Mouse (Mus musculus): Measurements from ENCODE around the gene Slc26a9. TPM values are rescaled to one million over a fixed set of nuclear protein-coding genes. Genes with fewer than 3 reads are reported as not detected.

Slc26a9 gene
- not detected in 2 replicates for polyA plus RNA-seq (2015; fragmentation: Nextera tagmentation; extraction: Ambion mirVana)

DNA sequence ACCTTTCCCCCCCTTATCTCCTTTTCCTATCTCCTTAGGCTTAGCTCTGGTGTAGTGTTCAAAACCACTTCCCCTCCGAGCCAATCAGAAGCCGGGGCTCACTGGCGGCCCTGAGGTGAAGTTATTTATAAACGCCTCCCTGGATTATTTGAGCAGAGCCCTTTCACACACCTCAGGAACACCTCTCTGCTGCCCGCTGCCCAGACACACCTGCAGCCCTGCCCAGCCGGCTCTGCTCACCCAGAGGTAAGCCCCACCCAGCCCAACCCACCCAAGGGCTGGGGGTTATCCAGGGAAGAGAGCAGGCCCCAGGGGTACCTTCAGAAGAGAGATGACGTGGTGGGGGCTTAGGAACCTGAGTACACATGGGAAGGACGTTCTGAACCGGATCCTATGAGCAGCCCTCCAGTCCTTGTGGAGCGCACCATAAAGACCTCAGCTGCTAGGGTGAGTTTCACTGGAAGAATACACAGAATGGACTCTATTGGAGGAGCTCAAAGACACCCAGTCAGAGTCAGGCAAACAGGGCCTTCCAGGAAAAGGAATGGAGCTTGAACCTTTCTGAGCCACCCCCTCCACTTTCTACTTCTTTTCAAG is at the start of gene Slc26a9:
TSS of gene Slc26a9 (plus strand) at position 155 of the 597 bp plus-strand sequence.
- Histone ChIP-seq H3K4me3 (no peak within 1 kb of the TSS), H3K9me3 (no peaks in the 10 kb centered on the region), H3K27me3 (no peaks in the 10 kb centered on the region; the same call in 1 of the 2 replicates), H3K4me2 (replicated peaks) (no peak within 1 kb of the TSS), H3K36me3 (no peaks in the 10 kb centered on the region), H3K9ac (no peak within 1 kb of the TSS), H3K4me1 (no peaks in the 10 kb centered on the region), H3K27ac (no peak within 1 kb of the TSS)
- 62% methylated on average over 10 of the region's 10 CpGs for WGBS
- ATAC-seq (ENCODE audit: low FRiP score, low read depth): no peak

DNA sequence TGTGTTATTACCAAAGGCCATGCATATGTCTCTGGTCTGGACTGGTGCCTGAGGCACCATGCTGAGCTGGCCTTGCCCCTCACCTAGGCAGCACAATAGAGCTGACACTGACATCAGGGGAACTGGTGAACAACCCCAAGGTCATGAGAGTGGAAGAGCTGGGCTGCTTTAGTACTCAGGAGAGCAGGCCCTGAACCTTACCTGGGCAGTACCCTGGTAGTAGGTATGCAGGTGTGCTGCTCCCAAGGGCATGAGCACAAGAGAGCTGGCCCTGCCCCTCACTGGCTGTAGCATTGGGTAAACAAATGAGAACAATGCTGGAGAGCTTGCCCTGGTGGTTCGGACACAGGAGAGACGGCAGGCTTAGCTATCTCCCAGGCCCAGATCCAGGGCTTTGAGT is 48.5 kb upstream of the Slc26a9 start:
- H3K4me2 ChIP-seq (replicated peaks): no peak overlapping the region
- ATAC-seq (ENCODE audit: low FRiP score, low read depth): no peak
- H3K4me3 ChIP-seq: no peak overlapping the region
- H3K9me3 ChIP-seq: no peaks in the 10 kb centered on the region
- H3K9ac ChIP-seq: no peak overlapping the region
- WGBS: 75% methylated on average over 2 of the region's 2 CpGs
- no peaks in the 10 kb centered on the region for H3K27me3 ChIP-seq
- H3K36me3 ChIP-seq: no peaks in the 10 kb centered on the region
- no peaks in the 10 kb centered on the region for H3K4me1 ChIP-seq
- no peak overlapping the region for H3K27ac ChIP-seq

DNA sequence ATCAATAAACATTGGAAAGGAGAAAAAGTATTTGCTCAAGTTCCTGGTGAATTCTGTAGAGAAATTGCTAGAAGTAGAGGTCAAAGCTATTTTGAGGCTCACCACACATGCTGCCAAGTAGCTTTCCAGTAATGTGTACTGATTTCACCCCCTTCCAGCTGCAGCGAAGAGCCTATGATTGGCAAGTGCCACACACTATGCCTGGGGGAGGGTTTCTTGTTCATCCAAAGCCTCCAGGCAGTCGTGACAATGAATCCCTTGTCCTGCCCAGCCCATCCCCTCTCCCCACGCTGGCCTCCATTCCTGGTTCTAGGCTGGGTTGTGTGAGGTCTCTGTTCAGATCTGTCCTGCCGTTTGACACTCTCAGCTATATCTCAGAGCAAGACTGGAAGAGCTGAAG is 47.5 kb upstream of the Slc26a9 start:
- no peak for ATAC-seq (ENCODE audit: low FRiP score, low read depth)
- no peaks in the 10 kb centered on the region for H3K27me3 ChIP-seq
- H3K4me1 ChIP-seq: no peaks in the 10 kb centered on the region
- H3K27ac ChIP-seq: no peak overlapping the region
- no peak overlapping the region for H3K4me2 ChIP-seq (replicated peaks)
- 72% methylated on average over 4 of the region's 4 CpGs for WGBS
- no peaks in the 10 kb centered on the region for H3K36me3 ChIP-seq
- H3K9me3 ChIP-seq: no peaks in the 10 kb centered on the region
- no peak overlapping the region for H3K9ac ChIP-seq
- no peak overlapping the region for H3K4me3 ChIP-seq

DNA sequence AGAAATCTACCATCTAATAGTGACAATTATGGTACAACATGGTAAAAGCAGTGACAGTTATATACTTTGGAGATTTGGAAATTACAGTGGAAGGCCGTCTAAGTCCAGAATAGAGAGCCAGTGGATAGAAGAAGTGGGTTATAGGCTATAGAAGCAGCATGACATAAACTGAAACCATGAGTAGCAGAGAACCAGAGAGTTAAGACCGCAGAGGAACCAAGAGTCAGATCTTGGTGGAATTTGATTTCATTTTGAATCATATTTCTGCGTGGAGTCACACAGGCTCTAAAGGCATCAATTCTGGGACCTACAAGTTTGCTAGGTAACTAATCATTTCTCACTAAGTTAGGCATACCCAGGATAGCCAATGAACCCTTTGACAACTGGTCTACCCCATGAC is 45.1 kb upstream of the Slc26a9 start:
- Histone ChIP-seq H3K9ac (no peak overlapping the region), H3K9me3 (no peaks in the 10 kb centered on the region), H3K4me3 (no peak overlapping the region), H3K36me3 (no peaks in the 10 kb centered on the region), H3K4me2 (replicated peaks) (no peak overlapping the region), H3K27ac (no peak overlapping the region), H3K27me3 (no peaks in the 10 kb centered on the region), H3K4me1 (no peaks in the 10 kb centered on the region)
- WGBS: 86% methylated on average over 3 of the region's 3 CpGs
- ATAC-seq (ENCODE audit: low FRiP score, low read depth): no peak

DNA sequence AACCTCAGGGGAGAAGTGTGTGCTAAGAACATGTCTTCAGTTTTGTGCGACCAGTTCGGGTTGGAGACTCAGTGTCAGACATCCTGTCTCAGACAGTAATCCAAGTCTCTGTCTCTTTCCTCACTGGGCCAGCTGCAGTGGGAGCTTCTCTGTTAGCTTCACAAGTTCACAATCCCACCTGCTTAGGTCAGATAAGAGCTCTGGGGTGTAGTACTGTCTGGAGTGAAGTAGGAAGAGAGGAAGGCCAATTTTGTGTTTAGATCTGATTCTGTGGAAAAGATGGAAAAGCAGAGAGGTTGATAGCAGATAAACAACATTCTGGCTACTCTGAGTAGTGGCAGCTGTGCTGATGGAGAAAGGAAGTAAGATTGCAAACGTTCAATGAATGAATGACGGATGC is 44.2 kb upstream of the Slc26a9 start:
- Histone ChIP-seq H3K9me3 (no peaks in the 10 kb centered on the region), H3K4me2 (replicated peaks) (no peak overlapping the region), H3K4me1 (no peaks in the 10 kb centered on the region), H3K9ac (no peak overlapping the region), H3K4me3 (no peak overlapping the region), H3K36me3 (no peaks in the 10 kb centered on the region), H3K27me3 (no peaks in the 10 kb centered on the region), H3K27ac (no peak overlapping the region)
- ATAC-seq (ENCODE audit: low FRiP score, low read depth): no peak
- WGBS: 83% methylated on average over 4 of the region's 4 CpGs

DNA sequence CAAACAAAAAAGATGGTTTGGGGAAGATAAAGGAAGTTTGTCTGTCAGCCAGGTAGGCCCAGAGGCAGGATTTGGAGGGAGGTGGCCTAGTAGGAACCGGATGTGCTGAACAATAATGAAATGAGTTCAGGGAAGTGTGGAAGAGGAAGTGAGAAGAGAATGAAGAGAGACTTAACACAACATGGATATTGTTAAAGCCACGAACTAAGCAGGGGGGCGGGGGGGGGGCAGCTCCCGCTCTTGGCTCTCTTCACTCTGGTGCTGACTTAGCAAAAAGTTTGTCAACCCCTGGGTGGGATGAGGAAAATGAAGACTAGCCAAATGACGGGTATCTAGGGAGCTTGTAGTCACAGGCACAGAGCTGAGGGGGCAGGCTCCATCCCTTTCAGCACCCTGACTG is 43.4 kb upstream of the Slc26a9 start:
- Histone ChIP-seq H3K9ac (no peak overlapping the region), H3K4me1 (no peaks in the 10 kb centered on the region), H3K4me3 (no peak overlapping the region), H3K36me3 (no peaks in the 10 kb centered on the region), H3K27me3 (no peaks in the 10 kb centered on the region), H3K27ac (no peak overlapping the region), H3K4me2 (replicated peaks) (no peak overlapping the region), H3K9me3 (no peaks in the 10 kb centered on the region)
- ATAC-seq (ENCODE audit: low FRiP score, low read depth): no peak
- 81% methylated on average over 5 of the region's 5 CpGs for WGBS

DNA sequence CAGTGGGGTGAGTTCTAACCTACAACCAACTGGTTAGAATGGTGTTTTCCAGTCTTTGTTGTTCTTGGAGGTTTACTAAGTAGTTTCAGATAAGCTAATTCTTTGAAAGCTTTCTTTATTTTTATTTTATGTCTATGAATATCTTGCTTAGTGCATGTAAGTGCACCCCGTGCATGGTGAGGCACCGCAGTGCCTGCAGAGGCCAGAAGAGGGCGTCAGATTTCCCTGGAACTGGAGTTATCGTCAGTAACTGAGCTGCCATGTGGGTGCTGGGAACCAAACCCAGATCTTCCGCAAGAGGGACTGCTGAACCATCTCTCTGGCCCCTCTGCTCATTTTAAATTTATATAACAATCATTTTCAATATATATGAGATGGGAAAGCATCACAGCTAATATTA is 42.4 kb upstream of the Slc26a9 start:
- Histone ChIP-seq H3K27ac (no peak overlapping the region), H3K4me2 (replicated peaks) (no peak overlapping the region), H3K9me3 (no peaks in the 10 kb centered on the region), H3K4me3 (no peak overlapping the region), H3K4me1 (no peaks in the 10 kb centered on the region), H3K36me3 (no peaks in the 10 kb centered on the region), H3K27me3 (no peaks in the 10 kb centered on the region), H3K9ac (no peak overlapping the region)
- 82% methylated on average over 5 of the region's 5 CpGs for WGBS
- no peak for ATAC-seq (ENCODE audit: low FRiP score, low read depth)

DNA sequence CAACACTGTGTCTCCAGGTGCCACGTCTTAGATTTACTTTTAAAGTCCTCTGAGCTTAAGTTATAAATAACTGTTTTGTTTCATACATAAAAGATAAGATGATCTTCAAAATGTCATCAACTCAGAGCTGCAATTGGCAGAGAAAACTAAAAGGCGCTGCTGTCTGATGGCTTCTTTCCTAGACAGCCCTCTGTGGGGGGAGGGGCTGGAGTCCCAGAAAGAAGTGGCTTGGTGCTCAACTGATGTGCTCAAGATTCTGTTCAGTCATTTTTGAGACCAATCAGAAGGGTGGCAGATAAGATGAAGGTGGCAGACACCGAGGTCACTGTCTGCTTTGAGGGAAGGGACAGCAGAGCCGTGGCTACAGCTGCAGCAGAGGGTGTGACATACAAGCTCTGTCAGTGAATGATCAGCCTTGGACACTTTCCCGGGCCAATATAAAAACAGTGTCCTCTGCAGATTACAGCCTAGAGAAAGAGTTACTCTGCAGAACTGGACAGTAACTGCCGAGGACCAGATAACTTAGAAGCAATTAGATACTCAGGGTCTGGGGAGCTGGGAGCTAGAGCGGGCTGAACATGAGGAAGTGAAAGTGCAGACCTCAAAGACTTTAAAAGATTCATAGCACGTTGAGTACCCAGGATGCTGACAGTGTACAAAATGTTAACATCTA is 41.6 kb upstream of the Slc26a9 start:
- ATAC-seq (ENCODE audit: low FRiP score, low read depth): no peak
- Histone ChIP-seq H3K27ac (no peak overlapping the region), H3K27me3 (no peaks in the 10 kb centered on the region), H3K4me1 (no peaks in the 10 kb centered on the region), H3K4me3 (no peak overlapping the region), H3K9ac (no peak overlapping the region), H3K4me2 (replicated peaks) (no peak overlapping the region), H3K9me3 (no peaks in the 10 kb centered on the region), H3K36me3 (no peaks in the 10 kb centered on the region)
- whole genome bisulfite sequencing: 74% methylated on average over 8 of the region's 8 CpGs

DNA sequence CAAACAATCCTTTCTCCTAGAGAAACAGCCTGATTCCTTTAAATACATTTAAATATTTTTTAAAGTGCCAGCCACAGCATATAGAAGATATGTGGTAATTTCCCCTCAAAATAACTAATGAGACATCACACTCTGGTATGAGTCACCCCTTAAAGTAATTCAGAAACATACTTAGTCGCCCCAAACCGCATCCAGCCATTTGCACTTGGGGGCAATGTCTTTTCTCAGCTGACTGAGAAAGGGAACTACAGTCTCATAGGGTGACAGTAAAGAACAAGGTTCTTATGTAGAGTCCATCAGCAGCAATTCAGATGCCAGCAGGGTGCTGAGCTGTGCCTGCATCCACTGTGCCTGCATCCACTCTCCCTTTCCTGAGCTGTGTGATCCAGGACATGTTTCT is 40.3 kb upstream of the Slc26a9 start:
- H3K27me3 ChIP-seq: no peaks in the 10 kb centered on the region
- no peak for ATAC-seq (ENCODE audit: low FRiP score, low read depth)
- no peak overlapping the region for H3K4me3 ChIP-seq
- no peaks in the 10 kb centered on the region for H3K4me1 ChIP-seq
- no peak overlapping the region for H3K27ac ChIP-seq
- no peak overlapping the region for H3K9ac ChIP-seq
- H3K36me3 ChIP-seq: no peaks in the 10 kb centered on the region
- no peaks in the 10 kb centered on the region for H3K9me3 ChIP-seq
- WGBS: 75% methylated on average over 2 of the region's 2 CpGs
- H3K4me2 ChIP-seq (replicated peaks): no peak overlapping the region

DNA sequence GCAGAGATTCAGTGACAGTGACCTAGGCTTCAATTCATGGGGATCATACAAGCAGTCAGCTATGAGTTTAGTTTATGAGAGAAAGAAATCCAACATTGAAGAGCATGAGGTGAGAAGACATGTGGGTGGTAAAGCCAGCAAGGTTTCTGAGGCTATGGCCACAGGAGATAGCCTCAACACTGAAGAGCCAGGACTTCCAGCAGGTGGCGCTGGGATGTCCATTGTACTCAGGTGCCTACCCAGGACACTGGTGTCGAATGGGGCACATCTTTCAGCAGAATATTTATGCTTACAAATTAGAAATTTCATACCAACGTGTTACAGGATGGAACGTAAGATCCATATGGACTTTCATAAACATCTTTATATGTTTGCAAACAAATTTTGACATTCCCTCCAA is 35.5 kb upstream of the Slc26a9 start:
- Histone ChIP-seq H3K27me3 (no peaks in the 10 kb centered on the region), H3K27ac (no peak overlapping the region), H3K9ac (no peak overlapping the region), H3K4me3 (no peak overlapping the region), H3K4me2 (replicated peaks) (no peak overlapping the region), H3K9me3 (no peaks in the 10 kb centered on the region), H3K36me3 (no peaks in the 10 kb centered on the region), H3K4me1 (no peaks in the 10 kb centered on the region)
- ATAC-seq (ENCODE audit: low FRiP score, low read depth): no peak
- 24% methylated on average over 4 of the region's 4 CpGs for WGBS

DNA sequence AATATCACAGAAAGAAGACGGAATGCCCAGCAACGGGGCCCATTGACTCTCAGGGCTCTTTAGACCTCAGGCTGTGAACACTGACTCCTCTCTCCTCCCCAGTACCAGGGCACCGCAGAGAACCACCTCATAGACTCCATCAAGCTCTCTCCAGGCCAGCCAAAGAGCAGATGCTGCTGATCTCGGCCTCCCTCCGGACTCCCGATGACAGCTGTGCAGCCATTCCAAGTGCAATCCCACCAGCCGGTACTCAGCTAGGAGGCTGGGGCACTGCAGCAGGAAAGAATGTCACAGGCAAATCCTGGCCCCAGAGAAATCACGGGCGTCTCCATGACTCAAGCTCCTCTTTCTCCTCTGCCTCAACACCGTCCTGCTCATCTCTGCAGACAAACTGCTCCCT is 32.3 kb upstream of the Slc26a9 start:
- H3K36me3 ChIP-seq: no peaks in the 10 kb centered on the region
- H3K4me3 ChIP-seq: no peak overlapping the region
- no peaks in the 10 kb centered on the region for H3K4me1 ChIP-seq
- H3K4me2 ChIP-seq (replicated peaks): no peak overlapping the region
- H3K9ac ChIP-seq: no peak overlapping the region
- 0 out of 2 replicates have a peak, but pooled peaks have one; percentile 30 for ATAC-seq (ENCODE audit: low FRiP score, low read depth)
- 84% methylated on average over 10 of the region's 10 CpGs for WGBS
- no peaks in the 10 kb centered on the region for H3K27me3 ChIP-seq
- no peaks in the 10 kb centered on the region for H3K9me3 ChIP-seq
- H3K27ac ChIP-seq: no peak overlapping the region

DNA sequence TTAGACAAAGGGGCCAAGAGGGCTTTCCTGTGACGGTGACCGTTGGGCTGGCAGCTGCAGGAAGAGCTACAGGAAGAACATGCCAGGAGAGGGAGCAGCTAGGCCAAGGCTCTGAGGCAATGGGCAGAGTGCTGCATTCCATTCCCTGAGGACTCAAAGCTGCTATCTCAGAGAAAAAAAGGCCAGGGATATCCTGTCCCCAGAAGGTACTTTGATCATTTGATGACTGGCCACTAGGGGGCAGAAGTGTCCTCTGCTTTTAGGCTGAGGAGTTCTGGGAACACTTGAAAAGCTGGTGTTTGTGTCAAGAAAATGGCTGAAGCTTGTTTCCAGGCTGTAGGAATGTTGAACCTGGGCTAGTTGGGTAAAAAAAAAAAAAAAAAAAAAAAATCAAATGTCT is 31.4 kb upstream of the Slc26a9 start:
- ATAC-seq (ENCODE audit: low FRiP score, low read depth): no peak
- 36% methylated on average over 2 of the region's 2 CpGs for WGBS
- no peaks in the 10 kb centered on the region for H3K4me1 ChIP-seq
- no peaks in the 10 kb centered on the region for H3K9me3 ChIP-seq
- H3K4me2 ChIP-seq (replicated peaks): no peak overlapping the region
- H3K27me3 ChIP-seq: no peaks in the 10 kb centered on the region
- no peaks in the 10 kb centered on the region for H3K36me3 ChIP-seq
- no peak overlapping the region for H3K9ac ChIP-seq
- H3K27ac ChIP-seq: no peak overlapping the region
- H3K4me3 ChIP-seq: no peak overlapping the region
